Mouse (Mus musculus) ovary, postnatal 14 days (tissue): ENCODE results near the gene Uba3.

Experiments used
- DNase-seq: peaks from one replicate; pipeline ENCODE4 v3.0.0; 2022; ENCODE audit warnings: low spot score

The Uba3 gene

DNA sequence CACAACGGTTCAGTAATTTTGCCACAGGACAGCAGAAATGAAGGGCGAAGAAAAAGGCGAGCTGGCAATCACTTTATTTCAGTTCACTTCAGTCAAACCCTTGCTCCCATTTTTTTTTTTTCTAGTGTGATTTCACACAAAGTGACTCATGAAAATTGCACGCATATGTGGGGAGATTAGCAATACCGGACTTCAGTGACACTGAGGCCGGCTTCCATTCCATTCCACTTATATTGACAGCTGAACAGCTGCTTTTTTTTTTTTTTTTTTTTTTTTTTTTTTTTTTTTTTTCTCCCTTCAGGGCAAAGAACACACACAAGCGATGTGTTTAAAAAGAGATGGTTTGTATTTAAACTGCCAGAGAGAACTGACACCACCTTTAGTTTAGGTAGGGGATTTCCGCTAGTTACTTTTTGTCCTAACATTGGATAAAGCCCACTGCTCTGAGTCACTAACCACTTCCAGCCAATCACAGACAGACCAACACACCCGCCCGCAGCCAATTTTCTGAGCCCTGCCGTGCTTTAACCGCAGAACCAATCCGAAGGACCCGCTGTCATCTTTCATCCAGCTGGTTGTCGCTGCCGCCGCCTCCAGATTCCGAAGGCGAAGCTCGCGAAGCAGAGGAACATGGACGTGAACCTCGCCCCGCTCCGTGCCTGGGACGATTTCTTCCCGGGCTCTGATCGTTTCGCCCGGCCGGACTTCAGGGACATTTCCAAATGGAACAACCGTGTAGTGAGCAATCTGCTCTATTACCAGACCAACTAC, 4.9 kb upstream of the Uba3 start, which contains the start of gene Arl6ip5:
TSS of gene Arl6ip5 (plus strand) at position 499 of the 771 bp plus-strand sequence.
- DNase-seq: peak; percentile 66

DNA sequence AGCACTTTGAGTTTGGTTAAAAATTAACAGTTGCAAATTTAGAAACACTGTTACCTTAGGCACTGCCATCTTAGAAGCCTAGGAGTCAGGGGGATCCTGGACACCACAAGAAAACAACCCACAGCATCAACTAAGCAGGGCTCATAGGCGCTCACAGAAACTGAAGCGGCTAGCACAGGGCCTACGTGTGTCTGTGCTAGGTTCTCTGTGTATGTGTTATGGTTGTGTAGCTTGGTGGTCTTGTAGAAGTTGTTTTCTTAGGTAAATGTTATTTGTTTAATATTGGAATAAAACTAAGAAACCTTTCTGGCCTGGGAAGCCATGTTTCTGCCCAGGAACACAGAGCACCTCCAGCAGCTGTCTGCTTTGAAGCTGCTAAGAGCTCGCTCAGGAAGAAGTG, 4.3 kb upstream of the Uba3 start:
- no peak for DNase-seq

DNA sequence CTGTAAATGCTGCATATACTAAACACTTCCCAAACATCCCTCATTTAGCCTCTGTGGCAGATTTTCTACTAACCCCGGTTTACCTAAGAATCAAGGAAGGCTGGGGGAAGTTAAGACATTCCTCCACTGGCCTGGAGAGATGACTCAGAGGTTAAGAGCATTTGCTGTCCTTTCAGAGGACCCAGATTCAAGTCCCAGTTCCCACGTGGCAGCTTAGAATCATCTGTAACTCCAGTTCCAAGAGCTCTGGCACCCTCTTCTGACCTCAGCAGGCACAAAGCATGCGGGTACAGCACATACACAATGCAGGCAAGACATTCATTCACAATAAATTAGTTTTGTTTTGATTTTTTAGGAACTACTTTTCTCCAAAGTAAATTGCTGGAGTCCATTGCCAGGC, 3.8 kb upstream of the Uba3 start:
- DNase-seq: no peak

DNA sequence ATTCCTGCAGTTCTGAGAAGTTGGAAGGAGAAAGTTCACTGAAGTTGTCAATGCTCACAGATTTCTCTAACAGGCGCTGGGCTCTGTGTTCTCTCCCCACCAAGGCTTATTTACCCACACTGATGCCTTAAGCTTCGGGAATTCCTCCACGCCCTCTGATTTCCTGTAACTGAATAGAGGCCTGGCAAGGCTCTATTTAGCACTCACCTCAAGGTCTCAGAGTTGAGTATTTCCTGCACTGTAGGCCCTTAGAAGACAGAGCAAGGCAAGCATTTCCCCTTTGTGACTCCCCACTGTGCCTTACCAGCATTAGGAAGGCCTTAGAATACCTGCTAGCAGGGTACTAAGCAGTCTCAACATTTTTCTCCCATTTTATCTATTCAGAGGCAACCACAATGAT, 3.0 kb upstream of the Uba3 start:
- no peak for DNase-seq

DNA sequence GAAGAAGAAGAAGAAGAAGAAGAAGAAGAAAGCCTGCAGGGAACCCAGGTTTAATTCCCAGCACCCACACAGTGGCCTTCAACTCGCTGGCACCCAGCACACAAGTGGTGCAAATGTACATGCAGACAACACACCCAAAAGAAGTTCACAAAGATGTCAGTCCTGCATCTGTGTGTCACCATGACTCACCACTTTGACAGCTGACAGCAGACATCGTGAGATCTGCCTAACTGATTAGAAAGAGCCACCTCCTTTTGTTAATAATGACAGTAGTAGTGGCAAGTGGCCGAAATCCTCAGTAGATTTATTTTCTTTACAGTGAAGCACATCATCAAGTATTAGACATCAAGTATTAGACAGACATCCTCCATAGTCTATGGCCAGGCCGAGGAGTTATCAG, 1.6 kb upstream of the Uba3 start:
- DNase-seq: no peak

DNA sequence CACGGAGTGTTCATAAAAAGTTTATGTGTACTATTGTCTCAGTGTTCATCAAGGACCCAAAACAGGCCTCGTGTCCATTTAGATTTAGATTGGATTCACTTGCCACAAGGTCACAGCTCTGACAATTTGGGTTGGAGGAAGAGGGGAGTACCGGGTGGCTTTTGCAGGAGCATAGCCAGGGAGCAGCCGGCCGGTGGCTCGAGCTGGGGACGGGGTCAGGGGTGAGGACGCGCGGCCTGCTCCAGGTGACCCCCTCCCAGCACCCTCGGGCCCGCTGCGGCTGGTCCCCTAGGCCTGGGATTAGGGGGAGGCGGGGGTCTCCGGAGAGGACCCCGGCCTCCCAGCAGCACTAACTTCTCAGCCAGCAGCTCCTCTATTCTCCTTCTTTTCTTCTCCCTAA, 495 bp downstream of the Uba3 start:
- DNase-seq: peak; percentile 14

DNA sequence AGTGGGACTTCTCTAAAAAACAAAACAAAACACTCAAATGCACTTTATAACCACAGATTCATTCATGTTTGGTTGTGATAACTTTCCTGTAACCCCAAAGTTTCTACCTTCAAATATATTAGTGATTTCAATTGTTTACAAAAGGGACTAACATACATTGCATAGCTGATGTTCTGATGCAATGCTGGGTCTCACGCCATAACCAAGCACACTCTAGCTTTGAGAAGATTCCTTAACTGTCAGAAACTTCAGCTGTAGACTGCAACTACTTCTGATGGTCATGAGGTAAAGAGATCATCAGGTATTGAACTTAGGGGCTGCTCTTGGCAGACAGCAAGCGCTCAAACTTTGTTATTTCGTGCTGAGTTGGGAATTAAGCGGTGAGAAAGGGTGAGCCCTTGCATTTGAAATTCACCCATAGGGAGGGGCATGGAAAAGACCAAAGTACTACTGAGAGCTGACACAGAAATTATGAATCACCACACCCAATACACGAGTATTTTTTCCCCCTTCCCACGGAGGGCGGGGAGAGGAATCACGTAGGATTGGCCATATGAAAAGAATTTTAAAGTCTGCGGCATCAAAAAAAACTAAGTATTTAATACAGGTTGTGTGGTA, 1.1 kb downstream of the Uba3 start:
- DNase-seq: no peak

DNA sequence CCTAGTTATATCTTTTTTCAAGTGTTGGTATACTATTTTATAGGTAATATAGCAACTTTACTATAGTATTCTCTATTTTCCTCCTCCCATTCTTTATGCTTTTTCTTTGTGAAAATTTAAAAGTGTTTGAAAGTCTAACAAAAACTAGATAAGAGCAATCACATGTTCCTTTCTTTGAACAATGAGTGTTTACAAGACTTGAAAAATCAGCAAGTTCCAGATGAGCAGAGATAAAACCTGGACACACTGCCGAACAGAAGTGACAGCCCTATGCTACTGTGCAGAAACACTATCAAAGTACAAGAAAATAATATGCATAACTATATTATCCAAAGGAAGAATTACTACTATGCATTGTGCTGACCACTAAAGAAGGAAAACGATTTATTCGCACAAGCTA, 3.0 kb downstream of the Uba3 start:
- DNase-seq: no peak

DNA sequence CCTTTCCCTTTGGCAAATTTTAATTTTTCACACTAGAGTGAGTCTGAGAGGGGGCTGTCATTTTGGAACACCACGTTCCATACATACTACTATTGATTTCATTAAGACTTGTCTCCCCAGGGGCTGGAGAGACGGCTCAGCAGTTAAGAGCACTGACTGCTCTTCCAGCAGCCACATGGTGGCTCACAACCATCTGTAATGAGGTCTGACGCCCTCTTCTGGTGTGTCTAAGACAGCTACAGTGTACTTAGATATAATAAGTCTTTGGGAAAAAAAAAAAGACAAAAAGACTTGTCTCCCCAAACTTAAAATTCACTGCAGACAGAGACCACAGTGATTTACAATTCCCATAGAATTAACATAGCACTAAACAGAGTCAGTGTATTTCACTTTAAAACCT, 5.0 kb downstream of the Uba3 start:
- DNase-seq: no peak

DNA sequence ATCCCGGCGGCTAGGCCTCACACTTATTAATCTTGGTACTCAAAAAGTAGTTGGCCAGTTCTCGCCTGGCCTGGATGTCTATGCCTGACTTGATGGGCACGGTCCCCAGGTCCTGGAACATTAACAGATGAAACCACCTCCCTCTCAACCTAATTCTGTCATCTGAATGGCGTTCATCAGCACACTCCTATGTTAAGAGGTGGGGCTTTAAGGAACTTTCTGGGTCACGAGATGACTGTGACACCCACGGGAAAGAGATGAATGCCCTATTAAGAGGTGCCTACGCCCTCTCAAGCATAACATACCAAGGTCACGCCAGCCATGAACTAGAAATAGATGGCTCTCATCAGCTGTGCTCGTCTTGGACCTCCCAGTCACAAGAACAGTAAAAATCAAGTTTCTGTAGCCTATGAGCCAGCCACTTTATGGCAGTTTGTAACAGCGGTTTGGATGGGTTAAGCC, 26.0 kb downstream of the Uba3 start:
- no peak for DNase-seq

DNA sequence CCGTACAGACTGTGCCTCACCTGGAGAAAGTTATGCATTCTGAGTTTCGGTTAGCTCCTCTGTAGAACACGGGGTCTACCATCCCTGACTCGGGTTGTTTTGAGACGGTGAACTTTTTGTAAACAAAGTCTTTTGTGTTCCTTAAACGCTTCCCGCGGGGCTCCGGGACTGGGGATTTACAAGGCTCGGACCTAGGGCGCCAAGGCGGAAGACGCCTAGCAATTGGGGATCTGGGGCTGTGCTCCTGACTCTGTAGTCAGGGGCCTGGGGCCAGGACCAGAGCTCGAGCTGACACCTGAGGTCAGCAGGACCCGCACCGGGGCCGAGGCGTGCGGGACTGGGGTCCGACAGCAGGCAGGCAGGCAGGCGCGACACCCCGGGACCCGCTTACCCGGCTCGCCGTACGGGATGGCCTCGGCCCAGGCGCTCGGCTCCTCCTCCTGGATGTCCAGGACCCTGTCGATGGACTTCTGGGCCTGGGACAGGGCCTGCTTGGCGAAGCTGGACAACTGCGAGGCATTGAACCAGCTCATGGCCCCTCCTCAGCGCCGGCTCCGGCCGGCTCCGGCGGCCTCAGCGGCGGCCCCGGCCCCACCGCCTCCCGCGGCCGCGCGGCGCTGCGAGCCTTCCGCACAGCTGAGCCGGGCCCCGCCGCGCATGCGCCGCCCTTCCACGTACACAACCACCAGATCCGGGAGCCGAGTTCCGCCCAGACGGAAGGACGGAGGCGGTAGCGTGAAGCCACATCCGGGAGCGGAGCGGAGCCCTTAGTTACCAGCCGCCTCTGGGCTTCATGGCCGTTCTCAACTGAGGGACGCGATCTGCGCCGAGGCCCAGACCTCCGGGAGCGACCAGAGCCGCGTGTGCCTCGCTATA, 26.7 kb downstream of the Uba3 start, which contains the start of gene Tmf1:
TSS of gene Tmf1 (minus strand) at position 632 of the 876 bp plus-strand sequence.
- peak; percentile 90 for DNase-seq

DNA sequence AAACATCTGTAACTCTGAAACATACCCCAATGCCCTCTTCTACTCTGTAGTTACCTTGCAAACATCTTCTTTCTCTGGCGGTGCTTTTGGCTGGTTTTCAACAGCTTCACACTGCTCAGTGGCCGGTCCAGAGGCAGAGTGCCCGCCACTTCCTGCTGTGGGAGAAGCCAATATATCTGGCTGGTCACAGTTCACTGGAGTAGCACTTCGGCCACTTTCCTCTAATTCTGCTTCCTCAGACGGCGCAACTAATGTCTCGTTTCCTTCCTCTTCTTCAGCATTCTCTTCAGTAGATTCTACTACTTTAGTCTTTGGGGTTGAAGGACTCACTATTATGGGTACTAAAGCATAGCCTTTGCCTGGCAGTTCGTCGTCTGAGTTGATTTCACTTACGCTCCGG, 29.7 kb downstream of the Uba3 start:
- no peak for DNase-seq

DNA sequence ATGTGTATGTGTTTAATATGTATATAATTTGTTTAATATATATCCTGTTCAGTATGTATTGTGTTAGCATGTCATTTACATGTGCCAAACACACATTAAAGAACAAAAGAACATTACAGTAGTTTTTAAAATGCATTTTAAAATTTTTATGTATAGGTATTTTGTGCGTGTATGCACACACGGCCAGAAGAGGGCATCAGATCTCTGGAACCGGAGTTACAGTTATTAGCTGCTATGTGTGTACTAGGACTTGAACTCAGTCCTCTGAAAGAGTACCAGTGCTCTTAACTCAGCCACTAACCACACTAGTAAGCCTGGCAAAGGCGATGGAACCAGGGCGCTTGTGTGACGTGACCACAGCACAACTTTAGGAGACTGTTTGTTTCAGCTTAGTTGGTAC, 55.3 kb downstream of the Uba3 start:
- no peak for DNase-seq

DNA sequence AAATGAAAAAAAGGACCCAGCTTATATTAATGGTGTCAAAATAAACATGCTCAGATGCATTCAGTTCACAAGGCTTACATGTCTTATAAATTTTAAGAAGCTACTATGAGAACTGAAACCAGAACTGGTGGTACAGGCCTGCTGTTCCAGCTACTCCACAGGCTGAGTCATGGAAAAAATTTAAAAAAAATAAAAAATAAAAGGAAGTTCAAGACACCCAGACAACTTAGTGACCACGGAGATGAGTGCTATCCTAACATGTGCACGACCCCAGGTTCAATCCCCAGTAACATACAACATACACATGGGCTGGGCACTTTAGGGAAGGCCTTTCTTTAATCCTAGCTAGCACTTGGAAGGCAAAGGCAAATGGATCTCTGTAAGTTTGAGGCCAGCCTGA, 55.7 kb downstream of the Uba3 start:
- no peak for DNase-seq

DNA sequence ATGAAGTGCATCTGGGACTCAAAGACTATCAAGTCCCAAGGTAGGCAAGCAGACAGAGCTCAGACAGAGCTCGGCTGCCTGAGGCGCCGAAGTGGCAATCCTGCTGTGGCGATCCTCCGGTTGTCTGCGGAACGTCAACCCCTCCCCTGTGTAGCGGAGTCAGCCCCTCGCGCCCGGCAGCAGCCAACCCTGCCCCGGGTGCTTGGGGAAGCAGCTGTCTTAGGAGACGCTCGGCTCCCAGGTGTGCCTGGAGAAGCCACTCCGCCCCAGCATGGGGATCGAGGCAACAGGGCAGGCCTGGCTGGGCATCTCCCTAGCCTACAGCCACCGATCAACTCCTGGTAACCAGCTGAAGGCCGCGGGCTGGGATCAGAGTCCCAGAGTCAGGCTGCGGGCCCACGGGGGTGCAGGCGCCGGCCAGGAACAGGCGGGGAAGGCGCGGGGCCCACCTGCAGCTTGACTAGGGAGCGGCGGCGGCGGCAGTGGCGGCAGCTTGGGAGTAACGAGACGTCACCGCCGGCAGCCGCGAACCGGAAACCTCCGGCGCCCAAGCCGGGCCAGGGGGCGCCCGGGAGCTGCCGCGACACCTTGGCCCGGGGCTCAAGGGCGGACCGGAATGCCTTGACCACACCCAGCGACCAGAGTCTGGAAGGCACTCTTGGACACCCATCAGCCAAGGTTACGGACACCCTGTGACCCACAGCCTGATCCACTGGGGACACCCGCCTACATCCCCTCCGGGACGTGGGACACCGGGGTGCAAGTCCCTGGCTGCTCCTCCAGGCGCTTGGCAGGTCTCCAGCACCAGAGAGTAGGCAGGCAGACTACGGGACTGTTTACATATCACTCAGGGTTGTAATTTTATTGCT, 56.8 kb downstream of the Uba3 start, which contains the start of gene Eogt:
TSS of gene Eogt (minus strand) at position 800 of the 869 bp plus-strand sequence.
- DNase-seq: peak; percentile 56

DNA sequence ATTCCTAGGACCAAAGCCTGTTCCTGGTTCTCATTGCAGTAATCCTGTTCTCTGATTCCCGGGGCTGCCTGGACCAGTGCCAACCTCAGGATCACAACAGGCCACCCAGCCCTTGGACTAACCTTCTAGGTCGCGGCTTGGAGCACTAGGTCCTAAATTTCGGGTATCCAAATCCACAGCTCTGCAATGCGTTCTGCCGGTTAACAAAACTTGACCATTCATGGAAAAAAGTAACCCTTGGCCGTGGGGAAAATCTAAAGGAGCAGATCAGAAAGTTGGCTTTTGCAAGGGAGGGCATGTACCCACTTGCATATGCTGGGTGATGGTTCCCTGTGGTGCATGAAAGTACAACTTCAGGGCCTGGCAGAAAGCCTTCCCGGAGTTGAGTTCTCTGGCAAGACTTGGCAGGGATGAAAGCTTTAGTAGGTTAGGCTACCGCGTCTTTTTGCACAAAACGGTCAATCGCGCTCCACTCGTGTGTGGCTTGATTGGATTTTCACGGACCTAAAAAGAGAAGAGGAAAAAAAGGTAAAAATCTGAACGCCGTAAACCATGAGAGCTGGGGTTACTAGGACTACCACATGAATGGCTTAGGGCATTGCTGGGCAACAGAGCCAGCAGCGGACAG, 57.6 kb downstream of the Uba3 start:
- peak; percentile 33 for DNase-seq

DNA sequence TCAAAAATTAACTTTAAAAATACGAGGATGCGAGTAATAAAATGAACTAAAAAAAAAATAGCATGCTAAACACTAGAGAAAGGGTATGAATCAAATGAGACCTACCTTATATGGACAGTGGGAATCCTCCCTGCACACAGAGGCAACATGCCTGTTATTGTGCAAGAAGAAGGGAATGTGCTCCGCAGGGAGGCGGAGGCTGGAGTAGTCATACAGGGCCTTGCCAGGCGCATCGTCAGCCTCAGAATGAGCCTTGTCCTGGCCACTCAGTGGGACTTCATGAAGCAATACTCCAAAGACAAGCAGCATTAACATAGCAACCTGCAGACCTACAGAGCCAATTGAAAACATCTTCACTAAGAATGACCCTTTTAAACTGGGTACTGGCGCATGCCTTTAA, 60.3 kb downstream of the Uba3 start:
- no peak for DNase-seq

DNA sequence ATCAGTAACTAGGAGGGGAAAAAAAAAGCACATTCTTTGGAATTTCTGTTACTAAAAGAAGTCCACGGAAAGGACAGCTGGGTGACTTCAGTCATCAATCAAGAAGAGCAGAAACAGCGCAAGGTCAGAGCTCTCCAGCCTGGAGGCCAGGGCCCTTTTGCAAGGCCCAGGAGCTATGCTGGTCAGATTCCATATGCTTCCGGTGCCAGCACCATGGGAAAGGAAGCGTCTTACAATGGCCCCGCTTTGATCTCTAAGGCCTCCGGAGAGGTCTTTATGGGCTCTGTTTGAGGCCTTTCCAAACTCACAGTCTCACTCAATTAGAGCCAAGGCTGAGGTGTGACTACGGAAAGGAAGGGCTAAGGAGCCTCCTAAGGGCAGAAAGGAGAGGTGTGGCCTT, 61.1 kb downstream of the Uba3 start:
- DNase-seq: no peak

DNA sequence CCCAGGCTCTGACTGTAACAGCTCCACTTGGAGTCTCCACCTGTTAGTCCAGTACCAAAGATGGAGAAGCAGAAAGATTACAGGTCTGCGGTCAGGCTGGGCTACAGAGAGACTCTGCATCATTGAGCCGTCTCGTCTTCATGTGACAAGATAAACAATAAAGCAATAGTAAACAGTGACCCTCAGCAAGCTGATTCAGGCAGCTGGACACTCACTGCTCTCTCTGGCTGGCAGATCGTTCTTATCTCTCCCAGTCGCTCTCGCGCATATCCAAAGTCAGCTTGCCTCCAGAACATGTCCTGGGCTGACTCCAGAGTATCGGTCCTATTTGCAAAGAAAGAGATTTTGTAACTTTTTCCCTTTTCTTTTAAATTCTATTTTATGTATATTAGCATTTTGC, 62.8 kb downstream of the Uba3 start:
- DNase-seq: no peak

DNA sequence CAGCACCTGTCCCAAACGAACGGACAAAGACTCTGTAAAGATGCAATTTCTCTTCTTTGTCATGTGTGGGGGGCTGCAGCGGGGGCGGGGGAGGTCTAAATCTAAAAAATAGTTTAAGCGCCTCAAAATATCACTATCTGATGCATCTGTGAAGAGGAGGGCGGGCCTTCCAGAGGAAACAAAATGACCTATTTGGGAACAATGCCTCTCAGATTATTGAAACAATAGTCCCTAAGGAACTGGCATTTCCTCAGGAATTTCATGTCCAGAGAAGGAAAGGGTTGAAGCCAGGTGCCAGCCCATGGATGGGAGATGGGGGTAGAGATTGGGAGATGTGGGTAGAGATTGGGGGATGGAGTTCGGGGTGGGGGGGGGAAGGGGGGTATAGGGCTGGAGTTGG, 63.6 kb downstream of the Uba3 start:
- DNase-seq: no peak
